Mouse (Mus musculus) adrenal gland, adult 8-10 months (tissue): ENCODE results near the gene Gm20388. TPM values are rescaled to one million over a fixed set of nuclear protein-coding genes. Genes with fewer than 3 reads are reported as not detected.
"Not testable (repeated sequence)": the region's sequence is repeated elsewhere in the genome, so short reads cannot be mapped to it uniquely, and the experiment has no call there.

ENCODE experiments used
- DNase-seq: peaks from one replicate; pipeline ENCODE4 v3.0.0; 2022
- total RNA-seq, 4 experiments: library from RNA; stranded (reverse); gene quantifications; 2 replicates each; pipeline ENCODE4 v1.2.4; 2022

Gm20388 gene
- total RNA-seq, 4 experiments from 2014 or later = 1.7 to 16.9 (median 5.8) TPM

GRCm38 (mm10) chr8:123421325-123421724 is 3510.7 kb downstream of the Gm20388 start:
- no peak for DNase-seq

GRCm38 (mm10) chr8:123422056-123422780 is 3511.6 kb downstream of the Gm20388 start:
- DNase-seq = no peak

- no peak for DNase-seq
These were observed 3512.1 kb downstream of the Gm20388 start for GRCm38 (mm10) chr8:123422781-123423159.

GRCm38 (mm10) chr8:123423441-123423840 is 3512.8 kb downstream of the Gm20388 start, which contains the start of gene Def8:
Gene Def8 (plus strand): TSS chr8:123423527.
- DNase-seq = no peak

GRCm38 (mm10) chr8:123426511-123427509 is 3516.2 kb downstream of the Gm20388 start:
- DNase-seq = no peak

- DNase-seq = no peak
These were observed 3517.1 kb downstream of the Gm20388 start for GRCm38 (mm10) chr8:123427639-123428275.

GRCm38 (mm10) chr8:123428343-123428893 is 3517.8 kb downstream of the Gm20388 start:
- DNase-seq = no peak

GRCm38 (mm10) chr8:123428939-123429721 is 3518.5 kb downstream of the Gm20388 start:
- no peak for DNase-seq

- not testable (repeated sequence) for DNase-seq
These were observed 3519.0 kb downstream of the Gm20388 start for GRCm38 (mm10) chr8:123429722-123430013.

- not testable (repeated sequence) for DNase-seq
These were observed 3520.3 kb downstream of the Gm20388 start for GRCm38 (mm10) chr8:123430936-123431335.

GRCm38 (mm10) chr8:123431616-123432365 is 3521.2 kb downstream of the Gm20388 start:
- no peak for DNase-seq

- DNase-seq = no peak
These were observed 3521.7 kb downstream of the Gm20388 start for GRCm38 (mm10) chr8:123432381-123432780.

GRCm38 (mm10) chr8:123433241-123433974 is 3522.8 kb downstream of the Gm20388 start:
- DNase-seq = not testable (repeated sequence)

- no peak for DNase-seq
These were observed 3531.1 kb downstream of the Gm20388 start for GRCm38 (mm10) chr8:123441788-123442187.

- DNase-seq = no peak
These were observed 3531.7 kb downstream of the Gm20388 start for GRCm38 (mm10) chr8:123442351-123442750.

- peak; percentile 81 for DNase-seq
These were observed 3532.4 kb downstream of the Gm20388 start for GRCm38 (mm10) chr8:123442871-123443575.

- no peak for DNase-seq
These were observed 3532.9 kb downstream of the Gm20388 start for GRCm38 (mm10) chr8:123443576-123443921.

GRCm38 (mm10) chr8:123444131-123444530 is 3533.5 kb downstream of the Gm20388 start:
- DNase-seq = no peak

GRCm38 (mm10) chr8:123445981-123446380 is 3535.3 kb downstream of the Gm20388 start:
- DNase-seq = no peak

GRCm38 (mm10) chr8:123446799-123447198 is 3536.2 kb downstream of the Gm20388 start:
- DNase-seq = no peak
